Mouse (Mus musculus) thymus, postnatal 0 days (tissue): ENCODE results near the gene Gm9639. TPM values are rescaled to one million over a fixed set of nuclear protein-coding genes. Genes with fewer than 3 reads are reported as not detected.
"Not testable (repeated sequence)": the region's sequence is repeated elsewhere in the genome, so short reads cannot be mapped to it uniquely, and the experiment has no call there.

ENCODE experiments used
- DNase-seq: peaks from one replicate; pipeline ENCODE4 v3.0.0-alpha.2; 2015; ENCODE audit warnings: low spot score
- polyA plus RNA-seq: library from polyadenylated mRNA; unstranded; fragments of >200 nt; fragmentation: Nextera tagmentation; extraction: Ambion mirVana; gene quantifications from 2 replicates; pipeline ENCODE4 v1.2.1, GENCODE M21; 2015

Gene Gm9639
- not detected in 2 replicates for polyA plus RNA-seq

DNA sequence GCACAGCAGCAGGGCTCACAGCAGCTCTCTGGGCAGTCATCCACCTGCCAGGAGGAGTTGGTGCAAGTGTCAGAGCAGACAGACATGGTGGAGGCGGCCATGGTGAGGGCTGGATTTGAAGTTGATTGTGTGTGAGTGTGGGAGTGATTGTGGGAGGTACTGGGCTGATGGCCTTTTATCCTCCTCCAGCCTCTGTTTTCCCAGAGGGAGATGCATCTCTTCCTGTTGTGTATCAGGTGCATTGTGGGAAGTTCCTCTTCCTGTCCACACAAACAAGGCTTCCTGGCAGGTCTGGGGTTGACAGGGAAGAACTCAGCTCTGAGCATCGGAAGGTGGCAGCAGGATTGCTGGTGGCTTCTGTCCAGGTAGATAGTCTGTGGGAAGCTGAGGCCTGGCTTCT lies at the start of gene Gm9639:
Gm9639 (minus strand) TSS at position 101 of the 400 bp plus-strand sequence.
- DNase-seq: no peak

GRCm38 (mm10) chr10:77839006-77839405 lies 44.1 kb upstream of the Gm9639 start:
- no peak for DNase-seq

DNA sequence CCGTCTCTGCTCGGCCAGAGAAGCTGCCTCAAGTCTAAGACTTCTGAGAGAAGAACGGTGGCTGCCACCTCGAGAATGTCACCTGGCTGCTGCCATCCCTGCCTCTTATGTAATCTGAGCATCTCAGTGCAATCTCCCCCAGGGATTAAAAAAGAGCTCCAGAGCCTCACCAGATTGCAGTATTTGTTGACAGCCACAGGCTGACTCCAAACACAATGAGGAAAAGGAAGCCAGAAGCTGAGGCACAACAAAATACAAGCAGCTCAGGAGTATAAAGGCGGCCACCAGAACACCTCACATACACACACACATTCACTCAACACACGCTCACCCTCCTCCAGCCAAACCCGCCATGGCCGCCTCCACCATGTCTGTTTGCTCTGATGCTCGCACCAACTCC lies 40.8 kb upstream of the Gm9639 start, which contains the start of gene Krtap10-10:
Krtap10-10 (plus strand) TSS at position 301 of the 400 bp plus-strand sequence.
- DNase-seq: no peak

DNA sequence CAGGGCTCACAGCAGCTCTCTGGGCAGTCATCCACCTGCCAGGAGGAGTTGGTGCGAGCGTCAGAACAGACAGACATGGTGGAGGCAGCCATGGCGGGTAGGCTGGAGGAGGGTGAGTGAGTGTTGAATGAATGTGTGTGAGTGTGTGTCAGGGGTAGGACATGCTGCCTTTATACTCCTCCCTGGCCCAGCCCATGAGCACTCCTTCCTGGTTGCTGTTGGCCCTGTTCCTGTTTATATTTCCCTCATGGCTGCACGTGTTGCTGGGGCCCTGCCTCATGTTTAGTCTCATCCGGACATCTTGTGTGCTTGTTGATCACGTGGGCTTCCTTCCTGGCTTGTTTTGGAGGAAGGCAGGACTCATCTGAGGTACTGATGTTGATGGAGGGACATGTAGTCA lies 32.1 kb upstream of the Gm9639 start, which contains the start of gene Krtap10-4:
Krtap10-4 (minus strand) TSS at position 145 of the 400 bp plus-strand sequence.
- no peak for DNase-seq

DNA sequence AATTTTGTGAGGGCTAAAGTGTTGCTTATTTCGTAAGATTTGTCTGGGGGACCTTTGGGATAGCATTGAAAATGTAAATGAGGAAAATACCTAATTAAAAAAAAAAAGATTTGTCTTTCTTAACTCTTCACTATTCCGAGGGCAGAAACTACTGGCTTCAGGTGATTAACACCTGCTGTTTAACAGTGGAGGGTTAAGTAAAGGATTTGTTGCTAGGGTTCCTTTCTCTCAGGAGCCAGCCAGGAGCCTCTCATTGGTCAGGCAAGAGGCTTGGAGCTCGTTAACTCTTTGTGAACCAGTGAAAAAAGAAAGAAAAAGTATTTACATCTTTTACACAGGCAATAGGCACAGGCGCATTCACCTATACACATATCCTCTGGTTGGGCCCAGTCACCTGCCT lies 24.3 kb upstream of the Gm9639 start:
- DNase-seq: no peak

- DNase-seq: no peak
Measured at GRCm38 (mm10) chr10:77818523-77818922, 23.6 kb upstream of the Gm9639 start.

GRCm38 (mm10) chr10:77815514-77815913 lies 20.6 kb upstream of the Gm9639 start:
- DNase-seq: peak; percentile 26

DNA sequence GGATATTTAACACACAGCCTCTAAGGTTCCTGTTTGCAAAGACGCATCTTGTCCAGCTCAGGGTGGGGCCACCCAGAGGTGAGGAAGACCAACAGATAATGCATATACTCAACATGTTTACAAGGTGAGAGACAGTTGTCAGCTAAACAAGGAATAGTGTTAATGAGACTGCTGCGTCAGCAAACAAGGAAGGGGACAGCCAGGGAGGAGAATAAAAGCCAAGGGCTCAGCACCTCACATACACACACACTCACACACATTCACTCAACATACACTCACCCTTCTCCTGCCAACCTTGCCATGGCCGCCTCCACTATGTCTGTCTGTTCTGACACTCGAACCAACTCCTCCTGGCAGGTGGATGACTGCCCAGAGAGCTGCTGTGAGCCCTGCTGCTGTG lies 19.5 kb upstream of the Gm9639 start, which contains the start of gene Gm2696:
Gm2696 (plus strand) TSS at position 301 of the 400 bp plus-strand sequence.
- no peak for DNase-seq

GRCm38 (mm10) chr10:77811743-77812142 lies 16.9 kb upstream of the Gm9639 start, which contains the start of gene Gm9507:
TSS of gene Gm9507 (minus strand) at chr10:77811843.
- DNase-seq: no peak

DNA sequence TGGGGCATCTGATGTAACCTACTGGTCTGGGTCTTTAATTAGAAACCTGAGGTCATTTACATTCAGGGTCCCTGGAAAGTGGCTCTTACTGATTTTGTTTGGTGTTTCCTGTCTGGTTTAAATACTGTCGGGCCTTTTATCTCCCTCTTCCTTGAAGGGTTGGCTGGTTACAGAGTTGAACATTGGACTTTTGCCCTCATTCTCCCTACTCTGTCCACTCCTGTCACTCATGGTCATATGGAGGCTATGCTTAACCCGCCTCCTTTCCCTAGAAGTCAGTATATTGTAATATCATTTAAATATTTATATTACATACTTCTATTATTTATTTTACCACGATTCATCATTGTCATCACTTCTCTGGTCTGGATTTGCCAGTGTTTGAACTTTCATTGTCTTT lies 9.2 kb upstream of the Gm9639 start:
- DNase-seq: no peak

DNA sequence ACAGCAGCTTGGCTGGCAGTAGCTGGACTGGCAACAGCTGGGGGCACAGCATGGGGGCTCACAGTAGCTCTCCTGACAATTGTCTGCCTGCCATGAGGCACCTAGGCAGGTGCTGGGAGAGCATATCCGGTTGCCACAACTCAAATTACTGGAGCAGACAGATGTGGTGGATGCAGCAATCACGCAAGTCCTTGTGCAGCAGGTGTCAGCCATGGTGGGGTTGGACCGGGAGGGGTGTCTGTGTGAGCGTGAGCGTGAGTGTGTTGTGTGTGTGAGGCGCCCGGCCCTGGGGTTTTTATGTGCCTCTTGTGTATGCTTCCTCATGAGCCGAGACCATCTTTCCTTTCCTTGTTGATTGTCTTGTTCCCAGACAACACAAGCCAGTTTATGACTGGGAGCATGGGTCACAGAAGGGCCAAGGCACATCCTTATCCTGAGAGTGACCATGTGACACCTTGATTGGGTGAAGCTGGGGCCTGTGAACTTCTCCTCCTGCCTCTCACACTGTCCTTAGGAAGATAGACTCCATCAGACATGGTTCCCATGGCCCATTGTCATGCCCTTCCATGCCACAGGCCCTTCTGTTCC lies 4.1 kb upstream of the Gm9639 start, which contains the start of gene Gm19668:
Gm19668 (minus strand) TSS at position 213 of the 588 bp plus-strand sequence.
- DNase-seq: no peak

- DNase-seq: not testable (repeated sequence)
Measured at GRCm38 (mm10) chr10:77798164-77798920, 3.5 kb upstream of the Gm9639 start.

GRCm38 (mm10) chr10:77797677-77798076 lies 2.8 kb upstream of the Gm9639 start:
- no peak for DNase-seq

- DNase-seq: no peak
Measured at GRCm38 (mm10) chr10:77788621-77789020, 6.3 kb downstream of the Gm9639 start.

- DNase-seq: not testable (repeated sequence)
Measured at GRCm38 (mm10) chr10:77787876-77788275, 7.0 kb downstream of the Gm9639 start, which contains the start of gene Gm7137. TSS of gene Gm7137 (minus strand) at chr10:77788200.

DNA sequence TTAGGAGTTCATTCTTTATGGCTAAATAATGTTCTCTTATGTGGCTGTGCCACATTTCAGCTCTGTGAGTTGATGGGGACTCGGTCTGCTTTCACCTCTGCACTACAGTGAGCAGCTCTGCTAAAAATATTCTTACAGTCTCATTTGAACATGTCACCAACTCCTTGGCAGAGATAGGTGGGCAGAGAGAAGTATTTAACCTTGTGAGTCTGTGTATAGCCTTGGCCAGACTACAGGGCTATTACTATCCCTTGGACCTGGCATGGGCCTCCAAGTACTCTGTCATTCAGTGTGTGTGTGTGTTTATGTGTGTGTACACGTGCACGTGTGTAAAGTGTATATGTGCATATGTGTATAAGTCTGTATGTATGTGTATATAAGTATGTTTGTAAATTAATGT lies 11.5 kb downstream of the Gm9639 start:
- DNase-seq: not testable (repeated sequence)

DNA sequence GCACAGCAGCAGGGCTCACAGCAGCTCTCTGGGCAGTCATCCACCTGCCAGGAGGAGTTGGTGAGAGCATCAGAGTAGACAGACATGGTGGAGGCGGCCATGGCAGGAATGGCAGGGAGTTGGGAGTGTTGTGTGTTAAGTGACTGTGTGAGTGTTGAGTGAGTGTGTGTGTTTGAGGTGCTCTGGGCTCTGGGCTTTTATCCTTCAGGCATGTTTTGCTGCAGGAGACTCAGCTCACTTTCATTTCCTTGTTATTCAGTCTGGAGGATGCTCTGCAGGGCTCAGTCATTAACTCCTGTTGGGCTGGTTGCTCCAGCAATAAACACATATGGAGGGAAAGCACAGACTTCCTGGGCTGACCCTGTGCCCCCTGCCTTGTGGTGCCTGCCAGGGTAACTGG lies 12.4 kb downstream of the Gm9639 start, which contains the start of gene Gm3250:
Gm3250 (minus strand) TSS at position 101 of the 400 bp plus-strand sequence.
- not testable (repeated sequence) for DNase-seq

- DNase-seq: not testable (repeated sequence)
Measured at GRCm38 (mm10) chr10:77776844-77777243, 18.0 kb downstream of the Gm9639 start, which contains the start of gene Gm7138. TSS of gene Gm7138 (minus strand) at chr10:77776944.

- DNase-seq: not testable (repeated sequence)
Measured at GRCm38 (mm10) chr10:77772142-77772541, 22.7 kb downstream of the Gm9639 start.

GRCm38 (mm10) chr10:77771225-77771624 lies 23.7 kb downstream of the Gm9639 start, which contains the start of gene Gm3238:
TSS of gene Gm3238 (minus strand) at chr10:77771325.
- DNase-seq: not testable (repeated sequence)

DNA sequence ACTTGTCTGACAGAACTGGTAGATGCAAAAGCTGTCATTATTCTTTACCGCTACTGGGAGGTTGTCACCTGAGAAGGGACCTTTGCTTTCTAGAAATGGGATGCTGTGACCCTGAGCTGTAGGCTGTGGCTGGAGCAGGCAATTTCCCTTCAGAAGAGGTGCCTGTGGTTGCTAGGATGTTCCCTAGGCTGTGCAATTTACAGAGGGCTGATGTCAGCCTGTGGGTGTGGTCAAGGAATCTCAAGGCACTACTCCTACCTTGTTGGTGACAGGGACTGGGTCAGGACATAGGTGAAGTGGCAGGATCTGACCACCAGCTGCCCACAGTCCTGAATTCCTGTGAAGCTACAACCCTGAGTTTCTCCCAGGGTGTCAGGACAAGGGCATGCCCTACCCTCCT lies 25.1 kb downstream of the Gm9639 start:
- no peak for DNase-seq

DNA sequence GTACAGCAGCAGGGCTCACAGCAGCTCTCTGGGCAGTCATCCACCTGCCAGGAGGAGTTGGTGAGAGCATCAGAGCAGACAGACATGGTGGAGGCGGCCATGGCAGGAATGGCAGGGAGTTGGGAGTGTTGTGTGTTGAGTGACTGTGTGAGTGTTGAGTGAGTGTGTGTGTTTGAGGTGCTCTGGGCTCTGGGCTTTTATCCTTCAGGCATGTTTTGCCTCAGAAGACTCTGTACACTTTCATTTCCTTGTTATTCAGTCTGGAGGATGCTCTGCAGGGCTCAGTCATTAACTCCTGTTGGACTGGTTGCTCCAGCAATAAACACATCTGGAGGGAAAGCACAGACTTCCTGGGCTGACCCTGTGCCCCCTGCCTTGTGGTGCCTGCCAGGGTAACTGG lies 35.3 kb downstream of the Gm9639 start, which contains the start of gene Gm3233:
Gm3233 (minus strand) TSS at position 101 of the 400 bp plus-strand sequence.
- not testable (repeated sequence) for DNase-seq
